Mouse (Mus musculus): Measurements from ENCODE around the gene Plekha6.

Gene Plekha6

GRCm38 (mm10) chr1:133239813-133240160, 75.8 kb downstream of the Plekha6 start:
- in situ Hi-C loops (cut with MboI, MseI), result loop anchor here (10.0 kb wide), 1 partner anchor 785 kb away; no protein-coding TSS in a partner anchor

GRCm38 (mm10) chr1:133240881-133241280, 76.9 kb downstream of the Plekha6 start:
- in situ Hi-C loops (cut with MboI, MseI), result no loop called here

GRCm38 (mm10) chr1:133244668-133245067, 80.7 kb downstream of the Plekha6 start:
- in situ Hi-C loops (cut with MboI, MseI), result no loop called here

- in situ Hi-C loops (cut with MboI, MseI), result no loop called here
Measured at GRCm38 (mm10) chr1:133245690-133246619, 81.9 kb downstream of the Plekha6 start.

- in situ Hi-C loops (cut with MboI, MseI), result no loop called here
Measured at GRCm38 (mm10) chr1:133247189-133247588, 83.2 kb downstream of the Plekha6 start.

- in situ Hi-C loops (cut with MboI, MseI), result no loop called here
Measured at GRCm38 (mm10) chr1:133250761-133251160, 86.8 kb downstream of the Plekha6 start.

GRCm38 (mm10) chr1:133251625-133252034, 87.6 kb downstream of the Plekha6 start:
- in situ Hi-C loops (cut with MboI, MseI), result no loop called here

- in situ Hi-C loops (cut with MboI, MseI), result no loop called here
Measured at GRCm38 (mm10) chr1:133252251-133252650, 88.2 kb downstream of the Plekha6 start.

- in situ Hi-C loops (cut with MboI, MseI), result no loop called here
Measured at GRCm38 (mm10) chr1:133252801-133253531, 89.0 kb downstream of the Plekha6 start.

GRCm38 (mm10) chr1:133253532-133253866, 89.5 kb downstream of the Plekha6 start:
- in situ Hi-C loops (cut with MboI, MseI), result no loop called here

GRCm38 (mm10) chr1:133254226-133254625, 90.2 kb downstream of the Plekha6 start:
- in situ Hi-C loops (cut with MboI, MseI), result no loop called here

GRCm38 (mm10) chr1:133254856-133255764, 91.1 kb downstream of the Plekha6 start:
- in situ Hi-C loops (cut with MboI, MseI), result no loop called here

- in situ Hi-C loops (cut with MboI, MseI), result no loop called here
Measured at GRCm38 (mm10) chr1:133255776-133256175, 91.8 kb downstream of the Plekha6 start.

GRCm38 (mm10) chr1:133256347-133256746, 92.3 kb downstream of the Plekha6 start:
- in situ Hi-C loops (cut with MboI, MseI), result no loop called here

GRCm38 (mm10) chr1:133258694-133259093, 94.7 kb downstream of the Plekha6 start:
- in situ Hi-C loops (cut with MboI, MseI), result no loop called here

GRCm38 (mm10) chr1:133262628-133263027, 98.6 kb downstream of the Plekha6 start:
- in situ Hi-C loops (cut with MboI, MseI), result no loop called here

- in situ Hi-C loops (cut with MboI, MseI), result no loop called here
Measured at GRCm38 (mm10) chr1:133263134-133263533, 99.1 kb downstream of the Plekha6 start.

- in situ Hi-C loops (cut with MboI, MseI), result no loop called here
Measured at GRCm38 (mm10) chr1:133264367-133264766, 100.4 kb downstream of the Plekha6 start.

GRCm38 (mm10) chr1:133265114-133265766, 101.2 kb downstream of the Plekha6 start:
- in situ Hi-C loops (cut with MboI, MseI), result no loop called here

GRCm38 (mm10) chr1:133267094-133267493, 103.1 kb downstream of the Plekha6 start:
- in situ Hi-C loops (cut with MboI, MseI), result no loop called here

GRCm38 (mm10) chr1:133267813-133268492, 103.9 kb downstream of the Plekha6 start:
- in situ Hi-C loops (cut with MboI, MseI), result no loop called here

Data from T-helper 2 cell (primary cell).